In genomic region chrX:162267679-162268078, GRCm38 (mm10) we compare ENCODE assay signal across 9 mouse cellular contexts.
A peak's percentile ranks its signal among the peaks of the same experiment; 100 is the strongest.
DNase-seq lines count a peak whose midpoint lies in the region; ATAC-seq lines count a peak whose summit lies in the region.
"Had no signal": no experiment of that assay in that cellular context is flagged by ENCODE, and none has a peak within 500 bp of the region (broad histone marks: within the 10 kb centered on the region; RNA-seq: fewer than 3 reads in every experiment).

No protein-coding gene starts in this region.

- intact Hi-C loops in heart, postnatal 36 days (cut with DNase I) = no loop called here

- ATAC-seq in liver, embryonic 11.5 days (replicated peaks; ENCODE audit: low FRiP score) = no peak
- no peak for ATAC-seq in megakaryocyte, adult 5-6 weeks (ENCODE audit: poor library complexity, severe bottlenecking)

- H3K27me3 ChIP-seq in liver, embryonic 11.5 days (replicated peaks; ENCODE audit: control insufficient read depth, insufficient read depth, low read length) = peaks cover 7% of the 10 kb centered on the region
- H3K27me3 ChIP-seq: heart, embryonic 13.5 days had no signal

- 0 out of 2 replicates have a peak, but pooled peaks cover 2% of the 10 kb centered on the region for H3K4me1 ChIP-seq in liver, embryonic 11.5 days (replicated peaks; ENCODE audit: control insufficient read depth, insufficient read depth, low read length)

- H3K36me3 ChIP-seq in liver, embryonic 11.5 days (ENCODE audit: control insufficient read depth, insufficient read depth, low read length) = no peaks in the 10 kb centered on the region
- H3K36me3 ChIP-seq: heart, embryonic 13.5 days had no signal

- no peak overlapping the region for H3K4me3 ChIP-seq in liver, embryonic 11.5 days (ENCODE audit: low read depth, low read length)
- H3K4me3 ChIP-seq: heart, embryonic 13.5 days had no signal

- no peak overlapping the region for H3K9ac ChIP-seq in liver, embryonic 11.5 days (ENCODE audit: low read depth, low read length)
- H3K9ac ChIP-seq: heart, embryonic 13.5 days had no signal

- H3K4me2 ChIP-seq in liver, embryonic 11.5 days = no peak overlapping the region
- H3K4me2 ChIP-seq: heart, embryonic 13.5 days had no signal

- no peak overlapping the region for H3K27ac ChIP-seq in liver, embryonic 11.5 days (ENCODE audit: low read depth, low read length)
- H3K27ac ChIP-seq: heart, embryonic 13.5 days had no signal

- no peaks in the 10 kb centered on the region for H3K9me3 ChIP-seq in liver, embryonic 11.5 days (ENCODE audit: control insufficient read depth, low read length)
- H3K9me3 ChIP-seq: heart, embryonic 13.5 days had no signal

- peak; percentile 58 for DNase-seq in liver
- DNase-seq in liver, embryonic 11.5 days (ENCODE audit: low spot score) = no peak
- DNase-seq in embryo, embryonic 10.5 days (ENCODE audit: low spot score) = peak; percentile 69
- peak; percentile 14 to 23 for DNase-seq in heart, postnatal 36 days
- peak; percentile 6 to 20 for DNase-seq in lung, postnatal 4 days
- DNase-seq in yolk sac, embryonic 10.5 days (ENCODE audit: low spot score) = no peak
- DNase-seq in frontal cortex, postnatal 10 days (ENCODE audit: low spot score in 2 of 2) = no peak

- 44% methylated on average over 1 of the region's 1 CpGs for WGBS in liver, embryonic 11.5 days

Comparison
In these comparisons a context has a peak if more than half of its experiments do, and no peak if none do; other contexts are left out.
1. DNase-seq: peak in liver (single experiment), embryo, embryonic 10.5 days (single experiment), heart, postnatal 36 days (2 of 2) and lung, postnatal 4 days (2 of 2); none in liver, embryonic 11.5 days (single experiment), yolk sac, embryonic 10.5 days (single experiment) and frontal cortex, postnatal 10 days (0 of 2).